Mouse (Mus musculus) heart, adult 9 months (tissue): ENCODE data around the gene Lrig1.

Source experiments
- DNase-seq, 2 experiments: peaks; one replicate each; pipeline ENCODE4 v3.0.0; 2022; ENCODE audit warnings: low spot score in 2 of 2

Lrig1 gene

DNA sequence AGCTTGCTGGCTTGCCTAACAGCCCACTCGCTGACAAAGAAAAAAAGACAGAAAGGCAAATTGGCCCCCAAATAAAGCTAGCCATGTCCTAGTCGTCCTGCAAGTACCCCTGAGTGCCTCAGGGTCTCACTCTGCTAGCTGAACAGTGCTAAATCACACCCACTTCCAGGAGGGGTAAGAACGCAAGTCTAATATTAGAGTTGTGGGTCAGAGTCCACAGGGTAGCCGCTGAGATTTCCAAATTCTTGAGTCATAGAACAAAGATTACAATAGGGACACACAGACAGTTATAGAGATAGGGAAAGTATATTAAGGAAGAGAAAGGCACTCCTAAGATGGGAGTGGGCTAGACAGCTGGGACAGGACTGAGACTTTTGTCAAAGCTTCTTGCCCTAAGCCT, 51.5 kb downstream of the Lrig1 start:
- DNase-seq: no peak

DNA sequence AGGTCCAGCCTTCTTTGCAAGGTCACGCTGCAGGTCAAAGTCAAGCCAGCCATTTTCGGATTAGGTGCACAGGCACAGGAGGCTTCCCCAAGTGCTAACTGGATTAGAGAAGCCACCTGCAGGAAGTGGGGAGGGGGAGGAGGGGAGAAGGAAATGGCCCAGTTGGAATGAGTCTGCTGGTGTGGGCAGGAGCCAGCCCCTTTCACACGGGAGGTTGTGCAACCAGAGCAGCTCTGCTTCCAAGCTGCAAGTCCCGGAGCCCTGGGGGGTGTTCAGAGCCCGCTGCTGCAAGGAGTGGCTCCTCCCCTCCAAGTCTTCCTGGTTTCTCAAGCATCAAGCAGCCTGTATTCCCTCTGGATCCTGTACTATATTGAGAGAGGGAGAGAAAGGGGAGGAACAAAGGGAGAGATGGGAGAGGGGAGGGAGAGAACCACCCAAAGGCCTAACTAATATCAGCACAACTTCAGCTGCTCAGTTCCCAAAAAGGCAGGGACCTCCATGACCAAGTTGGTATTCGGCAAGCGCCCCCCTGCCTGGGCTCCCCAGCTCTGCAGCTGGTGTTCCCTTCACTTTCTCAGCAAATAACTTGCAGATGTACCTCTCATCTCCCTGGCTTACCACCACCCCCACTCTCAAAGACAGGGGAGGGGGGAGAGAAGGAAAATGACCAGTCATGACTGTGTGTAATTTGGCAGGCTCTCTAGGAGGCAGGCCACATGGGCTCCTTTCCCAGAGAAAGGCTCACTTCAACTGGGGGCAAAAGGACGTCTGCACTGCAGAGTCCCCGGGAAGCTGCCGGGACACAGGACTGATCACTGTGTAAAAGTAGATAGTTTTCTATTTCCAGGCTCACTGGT, 52.2 kb downstream of the Lrig1 start:
- DNase-seq: peak; percentile 87 to 88

DNA sequence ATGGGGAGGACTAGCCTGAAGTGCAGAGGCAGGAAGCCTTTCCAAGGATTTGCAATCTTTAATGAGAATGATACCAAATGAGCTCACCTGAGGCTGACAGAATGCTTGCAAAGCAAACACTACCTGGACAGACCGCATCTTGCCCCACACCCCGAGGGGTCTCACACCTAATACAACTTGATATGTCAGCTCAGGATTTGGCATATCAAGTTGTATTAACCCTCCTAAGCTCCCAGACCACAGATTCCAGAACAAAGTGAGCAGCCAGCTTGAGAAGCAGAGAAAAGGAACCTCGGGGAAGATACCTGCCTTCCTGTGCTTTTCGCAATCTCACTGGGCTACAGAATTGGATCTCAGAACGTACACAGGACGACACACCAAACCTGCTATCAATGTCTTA, 53.1 kb downstream of the Lrig1 start:
- no peak for DNase-seq

DNA sequence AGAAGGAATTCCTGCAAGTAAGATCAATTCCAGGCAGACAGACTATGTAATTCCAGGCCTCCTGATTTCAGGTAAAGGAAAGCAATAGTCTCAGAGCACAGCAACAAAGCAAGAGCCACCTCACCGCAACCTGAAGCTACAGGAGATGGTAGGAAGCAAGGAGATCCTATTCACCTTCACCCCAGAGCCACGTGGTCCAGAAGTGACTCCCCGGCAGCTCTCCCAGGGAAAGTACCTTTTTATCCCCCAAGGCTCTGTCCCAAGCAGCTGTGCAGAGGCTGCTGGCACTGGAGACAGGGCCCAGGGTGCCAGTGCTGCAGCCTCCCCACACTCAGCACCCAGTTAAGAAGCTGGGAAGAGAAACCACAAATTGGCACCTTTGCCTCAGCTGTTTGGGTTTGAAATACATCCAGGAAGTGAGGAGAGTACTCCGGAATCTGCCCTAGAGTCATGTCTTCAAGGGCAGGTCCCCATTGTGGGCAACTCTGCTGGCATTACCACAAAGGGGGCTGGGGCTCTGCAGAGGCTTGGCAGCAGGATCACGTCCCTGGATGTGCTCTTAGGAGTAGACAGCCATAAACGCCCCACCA, 53.6 kb downstream of the Lrig1 start:
- DNase-seq: no peak

DNA sequence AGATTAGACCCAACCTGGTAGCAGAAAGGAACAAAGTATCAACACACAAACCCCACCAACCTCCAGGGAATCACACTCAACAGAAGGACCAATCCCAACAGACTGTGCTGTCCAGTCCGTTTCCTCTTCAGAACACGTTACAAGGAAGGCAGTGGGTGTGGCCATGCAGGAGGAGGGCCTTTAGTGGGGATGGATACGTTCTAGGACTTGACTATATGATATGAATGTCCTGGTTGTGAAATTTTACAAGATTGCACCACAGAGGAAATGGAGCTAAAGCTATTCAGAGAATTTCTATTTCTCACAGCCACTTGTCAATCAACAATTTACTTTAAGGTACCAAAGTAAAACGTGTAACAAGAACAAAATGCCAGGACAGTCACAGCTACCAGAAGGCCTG, 54.2 kb downstream of the Lrig1 start:
- no peak for DNase-seq

DNA sequence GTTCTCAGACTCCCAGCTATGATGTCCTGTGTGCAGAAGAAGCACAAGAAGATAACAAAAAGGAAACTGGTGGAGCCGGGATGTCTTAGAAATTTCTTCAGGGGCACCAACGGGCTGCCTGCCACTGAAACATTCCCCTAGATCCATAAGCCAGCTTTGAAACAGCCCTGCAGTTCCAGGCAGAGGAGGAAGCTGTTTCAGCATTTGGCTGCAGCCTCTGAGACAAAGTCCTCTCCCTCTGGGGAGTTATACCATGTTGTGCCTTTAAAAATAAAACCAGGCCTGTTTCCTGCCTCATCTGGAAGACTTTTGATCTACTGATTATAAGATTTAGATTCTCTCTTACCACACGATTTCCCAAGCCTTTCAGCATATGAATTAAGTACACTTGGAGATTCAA, 55.3 kb downstream of the Lrig1 start:
- DNase-seq: no peak

DNA sequence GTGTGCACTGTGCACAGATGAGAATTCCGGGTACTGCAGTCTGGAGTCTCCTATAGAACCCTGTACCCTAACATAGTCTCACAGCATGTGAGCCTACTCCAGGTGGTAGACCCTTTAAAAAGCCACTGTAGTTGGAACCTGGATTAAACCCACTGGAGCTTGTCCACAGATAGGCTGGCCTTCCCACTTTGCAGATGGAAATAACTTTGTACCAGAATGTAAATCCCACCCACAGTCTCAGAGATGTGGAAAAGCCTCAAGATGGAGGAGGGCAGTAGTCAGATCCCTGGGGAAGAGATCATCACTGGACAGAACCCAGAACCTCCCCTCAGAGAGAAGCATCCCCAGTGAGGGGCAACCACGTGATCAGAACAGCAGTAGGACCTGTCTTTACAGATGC, 56.0 kb downstream of the Lrig1 start:
- no peak for DNase-seq

DNA sequence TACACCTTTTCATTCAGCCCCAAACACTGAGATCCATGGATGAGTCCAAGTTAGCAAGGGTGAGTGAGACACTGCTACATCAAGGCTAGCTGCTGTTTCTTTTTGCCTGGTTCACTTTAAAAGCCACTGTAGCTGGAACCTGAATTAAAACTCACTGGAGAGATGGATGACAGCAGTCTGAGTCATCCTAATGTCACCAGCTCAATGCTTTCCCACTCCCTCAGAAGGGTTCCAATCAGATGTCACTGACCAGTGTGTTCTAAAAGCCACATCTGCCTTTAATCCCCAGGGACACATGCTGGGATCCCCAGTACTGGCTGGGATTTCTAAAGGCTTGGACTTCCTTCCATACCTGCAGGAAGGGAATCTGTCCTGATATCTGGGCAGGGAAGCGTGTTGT, 57.9 kb downstream of the Lrig1 start:
- no peak for DNase-seq

DNA sequence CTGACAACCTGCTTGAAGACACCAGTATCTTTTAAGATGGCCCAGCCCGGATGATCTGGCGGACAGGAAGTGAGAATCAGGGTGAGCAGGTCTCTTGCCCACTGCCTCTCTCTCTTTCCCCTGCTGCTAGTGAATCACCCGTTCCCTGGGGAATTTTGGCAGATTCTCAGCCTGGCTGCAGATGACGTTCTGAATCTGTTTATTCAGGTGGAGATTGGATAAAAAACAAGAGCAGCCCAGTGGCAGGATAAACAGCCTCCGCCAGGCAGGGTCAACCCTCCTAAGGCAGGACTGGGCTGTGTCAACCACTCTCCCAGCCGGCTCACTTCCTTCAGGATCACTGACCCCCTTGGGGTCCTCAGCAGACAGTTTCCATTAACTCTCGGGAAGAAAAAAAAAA, 59.7 kb downstream of the Lrig1 start:
- peak; percentile 61 to 64 for DNase-seq

DNA sequence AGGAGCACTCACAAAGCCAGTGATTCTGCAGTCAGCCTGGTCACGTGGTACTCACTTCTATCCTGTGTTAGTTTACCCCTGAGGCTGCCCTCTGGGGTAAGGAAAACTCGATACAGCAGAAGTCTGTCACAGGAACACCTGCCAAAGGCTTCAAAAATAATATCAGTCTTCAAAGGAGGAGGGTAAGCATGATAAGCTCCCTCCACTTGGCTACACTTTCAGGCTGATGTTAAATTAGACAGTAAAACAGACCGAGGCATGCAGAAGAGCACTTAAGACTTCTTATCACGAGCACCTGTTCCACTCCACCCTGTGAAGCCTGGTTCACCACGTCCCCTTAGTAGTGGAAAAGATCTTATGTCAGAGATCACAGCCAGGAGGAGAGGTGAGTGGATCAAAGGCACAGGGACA, 62.9 kb downstream of the Lrig1 start:
- no peak for DNase-seq

DNA sequence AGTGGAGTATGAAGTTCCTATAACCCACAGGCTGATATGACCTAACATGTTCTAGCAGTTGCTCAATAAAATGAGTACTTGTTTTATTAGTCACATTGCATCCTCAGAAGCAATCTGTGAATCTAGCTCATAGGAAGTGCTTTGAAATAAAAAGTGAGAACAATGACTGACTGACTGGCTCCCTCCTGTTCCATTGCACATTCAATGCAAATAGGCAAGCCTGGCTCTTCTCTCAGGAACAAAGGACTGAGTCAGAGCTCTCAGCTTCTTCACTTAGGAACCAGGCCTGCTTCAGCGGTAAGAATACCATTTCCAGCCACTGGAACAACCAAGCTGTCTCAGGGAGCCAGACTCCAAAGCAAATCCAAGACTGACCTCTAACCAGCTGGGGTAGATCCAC, 64.6 kb downstream of the Lrig1 start:
- DNase-seq: no peak

DNA sequence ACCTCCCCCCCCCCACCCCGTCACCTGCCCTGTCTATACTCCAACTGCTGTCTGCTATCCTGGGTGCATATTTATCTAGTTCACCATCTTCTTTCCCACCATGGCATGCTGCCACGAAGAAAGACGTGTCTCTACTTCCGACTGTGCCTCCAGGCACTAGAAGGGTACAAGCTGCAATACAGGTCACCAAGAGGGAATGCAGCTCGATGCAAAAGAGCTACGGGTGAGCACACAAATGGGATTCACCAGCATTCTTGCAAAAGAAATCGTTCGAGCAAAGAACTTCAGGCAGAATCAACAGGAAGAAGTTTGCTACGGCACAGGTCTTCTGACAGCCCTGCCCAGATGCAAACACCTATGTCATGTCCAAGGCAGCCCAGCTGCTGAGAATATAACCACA, 65.2 kb downstream of the Lrig1 start:
- no peak for DNase-seq

DNA sequence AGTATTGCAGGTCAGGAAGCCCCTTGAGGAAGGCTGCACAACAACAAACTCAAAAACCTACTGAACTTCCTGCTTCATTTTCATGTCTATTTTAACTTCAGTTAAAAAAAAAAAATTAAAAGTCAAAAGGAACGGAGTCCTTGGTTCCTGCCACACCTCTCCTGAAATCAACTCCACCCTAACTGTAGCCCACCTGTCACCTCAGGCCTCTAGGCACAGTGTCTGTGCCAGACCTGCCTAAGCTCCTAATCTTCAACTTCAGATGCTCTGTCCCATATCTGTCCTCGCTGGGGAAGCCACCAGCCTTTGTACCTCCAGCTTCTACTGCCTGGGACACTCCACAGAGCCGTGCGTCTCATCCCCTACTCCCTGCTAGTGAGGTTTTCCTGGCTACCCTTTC, 65.7 kb downstream of the Lrig1 start:
- no peak for DNase-seq

DNA sequence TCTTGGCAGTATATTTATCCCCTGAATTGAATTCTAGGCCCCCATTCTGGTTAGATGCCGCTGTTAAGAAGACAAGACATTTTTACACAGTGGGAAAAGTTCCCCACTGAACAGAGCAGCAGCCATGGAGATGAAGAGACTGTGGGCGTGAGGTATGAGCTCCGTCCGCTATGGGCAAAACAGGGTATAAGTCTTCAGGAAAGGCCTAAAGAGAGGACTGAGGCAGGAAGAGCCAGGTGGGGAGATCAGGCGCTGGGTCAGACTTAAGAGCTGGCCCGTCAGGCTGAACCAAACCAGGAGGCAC, 68.2 kb downstream of the Lrig1 start:
- DNase-seq: no peak

DNA sequence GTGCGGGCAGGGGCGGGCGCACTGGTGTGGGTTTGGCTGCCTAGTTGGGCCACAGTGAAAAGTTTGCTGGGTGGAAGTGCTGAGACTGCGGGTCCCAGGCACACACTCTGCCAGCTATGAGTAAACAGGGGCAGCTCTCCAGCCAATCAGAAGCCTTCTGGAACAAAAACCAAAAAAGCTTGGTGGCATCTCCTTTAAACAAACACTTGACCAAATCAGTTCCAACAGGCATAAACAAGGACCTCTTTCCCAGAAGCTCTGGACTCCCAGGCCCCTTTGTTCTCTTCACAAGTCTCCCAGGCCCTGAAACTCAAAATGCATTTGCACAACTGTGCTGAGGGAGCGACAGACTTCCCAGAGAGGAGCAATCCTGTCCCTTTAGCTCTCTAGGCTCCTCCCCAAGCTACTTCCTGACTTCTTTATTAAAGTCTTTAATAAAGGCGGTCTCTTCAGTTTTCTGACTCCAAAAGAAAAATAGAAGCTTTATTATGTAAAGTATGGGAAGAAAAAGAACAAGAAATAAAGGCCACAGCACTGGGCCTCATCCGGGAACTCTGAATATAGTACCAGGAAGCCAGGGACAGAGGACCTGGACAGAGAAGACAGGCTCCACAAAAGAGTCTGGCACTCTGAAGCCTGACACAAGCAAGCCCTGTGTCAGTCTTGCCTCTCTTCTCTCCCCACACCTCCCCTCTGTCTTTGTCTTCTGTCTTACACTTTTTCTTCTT, 68.7 kb downstream of the Lrig1 start:
- DNase-seq: no peak

DNA sequence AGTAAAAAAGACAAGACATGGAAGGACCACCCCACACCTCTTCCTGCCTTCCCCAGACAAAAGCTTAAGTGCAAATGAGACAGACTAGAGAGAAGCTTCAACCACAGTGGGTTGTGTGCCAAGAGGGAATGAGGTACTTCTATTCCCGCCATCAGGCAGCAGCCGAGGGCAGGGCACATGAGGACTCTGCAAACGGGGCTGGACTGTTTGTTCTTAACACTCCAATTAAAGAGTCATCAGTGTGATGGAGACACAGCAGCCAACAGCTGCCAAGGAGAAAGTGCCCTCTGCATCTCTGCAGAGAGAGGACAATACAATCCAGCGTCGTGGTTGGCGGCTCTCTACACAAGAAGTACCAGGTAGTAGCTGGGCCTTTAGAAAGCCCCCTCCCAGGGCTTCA, 71.2 kb downstream of the Lrig1 start:
- DNase-seq: peak in 1 of 2 experiments; percentile 23

DNA sequence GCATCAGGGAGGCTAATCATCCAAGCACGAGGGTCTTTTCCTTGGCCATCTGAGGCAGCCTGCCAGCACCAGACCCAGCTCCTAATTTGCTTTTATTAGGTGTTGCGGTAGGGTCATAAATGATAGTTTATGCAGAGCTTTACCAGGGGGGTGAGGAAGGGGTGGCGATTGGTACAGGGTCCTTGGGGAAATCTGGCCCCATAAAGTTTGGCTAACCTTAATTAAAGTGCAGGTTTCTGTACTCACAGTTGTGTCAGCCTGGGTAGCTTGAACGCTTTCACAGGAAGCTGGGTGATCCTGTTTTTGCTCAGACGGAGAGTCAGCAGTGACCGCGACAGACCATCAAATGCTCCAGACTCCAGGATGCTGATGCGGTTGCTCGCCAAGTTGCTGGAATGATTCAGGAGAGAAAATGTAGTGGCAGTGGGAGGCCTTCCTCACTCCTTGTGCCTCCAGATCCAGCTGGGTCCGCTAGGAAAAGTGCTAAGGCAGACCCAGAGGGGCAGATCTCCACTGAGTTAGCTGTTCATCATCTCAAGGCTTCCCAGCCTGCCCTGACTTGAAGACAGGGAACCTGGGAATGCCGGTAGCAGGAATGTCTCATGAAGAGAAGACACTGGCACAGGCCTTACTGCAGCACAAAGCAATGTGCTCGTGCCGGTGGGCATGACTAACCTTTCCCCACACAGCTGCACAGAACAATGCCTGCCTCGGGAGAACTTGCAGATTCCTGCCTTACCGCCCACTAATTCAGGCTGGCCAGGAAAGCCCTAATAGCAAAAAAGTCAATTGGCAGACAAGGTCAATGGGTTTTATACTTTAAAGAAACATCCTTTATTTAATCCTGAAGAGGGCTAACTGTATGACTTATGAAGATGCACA, 72.0 kb downstream of the Lrig1 start:
- DNase-seq: no peak

DNA sequence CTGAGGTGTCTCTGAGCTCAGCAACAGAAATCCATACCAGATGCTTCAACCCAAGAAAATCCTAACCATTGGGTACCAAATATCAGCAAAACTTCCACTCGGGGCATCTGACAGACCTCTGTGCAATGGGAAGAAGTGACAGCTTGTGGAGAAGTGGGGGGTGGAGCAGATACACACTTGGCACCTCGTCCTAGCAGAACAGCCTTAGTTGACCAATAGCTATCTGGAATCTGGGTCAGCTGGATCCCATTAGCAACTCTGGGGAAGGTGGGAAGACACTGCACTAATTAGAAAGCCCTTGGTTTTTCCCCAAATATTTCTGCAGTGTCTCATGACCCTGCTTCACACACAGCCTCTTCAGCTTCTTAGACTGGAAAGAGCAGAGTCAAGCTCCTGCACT, 73.2 kb downstream of the Lrig1 start:
- no peak for DNase-seq

DNA sequence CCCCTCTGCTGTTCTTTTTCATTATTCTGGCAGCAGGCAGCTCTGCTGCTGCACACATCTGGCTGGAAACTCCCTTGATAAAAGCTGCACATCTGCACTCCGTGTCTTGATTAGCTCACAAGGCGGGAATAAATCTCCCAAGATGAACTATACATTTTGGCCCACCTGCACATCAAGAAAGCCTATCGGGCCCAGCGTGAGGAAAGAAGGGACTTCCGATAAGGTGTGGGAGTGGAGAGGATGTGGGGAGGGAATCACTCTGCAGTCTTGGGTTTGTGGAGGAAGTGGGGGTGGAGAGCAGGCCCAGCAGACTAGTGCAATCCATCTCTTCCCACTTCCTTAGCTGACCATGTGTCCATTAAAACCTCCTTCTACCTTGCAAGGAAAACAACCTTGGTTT, 74.1 kb downstream of the Lrig1 start:
- DNase-seq: no peak

DNA sequence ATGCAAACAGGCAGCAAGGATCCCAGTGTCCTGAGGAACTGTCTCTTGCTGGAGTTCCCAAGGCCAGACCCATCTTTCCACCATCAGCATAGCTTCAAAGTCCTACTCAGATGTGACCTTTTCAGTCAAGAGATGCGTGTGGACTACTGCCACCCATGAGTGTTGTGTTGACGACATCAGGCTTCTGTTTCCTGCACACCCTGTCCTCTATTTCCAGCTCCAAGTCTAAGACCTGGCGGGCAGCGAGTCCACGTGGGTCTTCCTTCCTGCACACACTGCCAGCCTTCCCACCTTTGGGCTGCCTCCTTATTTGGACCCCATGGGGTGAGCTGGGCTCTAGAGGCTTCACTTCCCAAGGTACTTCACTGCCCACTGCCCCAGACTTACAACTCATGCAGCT, 75.4 kb downstream of the Lrig1 start:
- no peak for DNase-seq

DNA sequence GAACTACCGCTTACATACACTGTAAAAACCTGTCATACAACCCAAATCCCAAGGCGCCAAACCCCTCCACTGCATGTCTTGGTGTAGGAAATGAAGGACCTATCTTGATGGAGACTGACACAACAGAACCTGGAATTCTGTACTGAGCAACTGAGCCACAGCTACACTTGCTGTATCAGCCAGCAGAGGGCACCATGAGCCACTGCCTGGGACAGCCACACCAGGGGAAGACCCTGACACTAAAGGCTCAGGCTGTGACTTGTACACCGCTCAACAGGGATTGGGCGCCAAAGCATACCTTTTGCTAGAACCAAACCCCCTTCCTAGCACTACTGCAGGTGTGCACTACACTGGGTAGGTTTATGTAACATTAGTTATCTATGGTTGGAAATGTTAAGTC, 77.0 kb downstream of the Lrig1 start:
- DNase-seq: peak in 1 of 2 experiments; percentile 64

DNA sequence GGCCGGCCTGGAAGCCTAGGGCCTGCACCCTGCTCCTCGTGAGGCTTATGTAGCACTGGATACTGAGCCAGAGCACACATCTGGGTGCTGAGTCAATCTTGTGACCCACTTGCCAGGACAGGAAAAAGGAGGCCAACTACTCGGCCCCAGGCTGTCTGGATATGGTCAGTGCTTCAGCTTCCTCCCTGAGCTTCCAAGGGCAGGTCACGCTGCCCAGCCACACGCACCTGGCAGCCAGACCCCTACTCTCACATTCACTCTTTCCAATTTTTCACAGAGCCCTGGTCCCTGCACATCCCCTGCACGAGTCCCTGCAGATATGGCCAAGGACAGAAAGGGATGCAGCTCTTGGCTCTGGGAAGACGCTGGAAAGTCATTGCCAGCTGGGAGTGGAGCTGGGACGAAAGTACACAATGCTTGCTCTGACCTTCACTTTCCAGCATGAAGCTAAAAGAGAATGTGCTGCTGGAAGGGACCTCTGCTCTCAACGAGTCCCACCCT, 79.1 kb downstream of the Lrig1 start:
- peak; percentile 78 to 83 for DNase-seq
